Mouse (Mus musculus) ES-E14 (cell line): Measurements from ENCODE around the gene Harbi1. TPM values are rescaled to one million over a fixed set of nuclear protein-coding genes. Genes with fewer than 3 reads are reported as not detected.

ENCODE experiments used
- DNase-seq: peaks from one replicate; pipeline ENCODE4 v3.0.0-alpha.2; 2013; ENCODE audit warnings: low read depth, low spot score
- H3K27ac ChIP-seq: 2 replicates; pipeline ENCODE4 v1.5.1; 2012; ENCODE audit warnings: low read depth, mild to moderate bottlenecking, low read length, moderate library complexity, mixed read lengths; ENCODE audit not compliant: poor library complexity, insufficient read depth, severe bottlenecking
- H3K36me3 ChIP-seq: 2 replicates; pipeline ENCODE4 v1.6.1; 2012; ENCODE audit warnings: mild to moderate bottlenecking, low read length, moderate library complexity, mixed read lengths; ENCODE audit not compliant: control insufficient read depth, poor library complexity, insufficient read depth, severe bottlenecking
- H3K4me1 ChIP-seq, 2 experiments: fragments of 150-350 bp in 1 of 2; sonication (generic) in 1 of 2; 2 replicates each; pipeline ENCODE4 v1.6.1; 2012; ENCODE audit warnings: low read length in 2 of 2, mild to moderate bottlenecking in 1 of 2, mixed read lengths in 1 of 2; ENCODE audit not compliant: control insufficient read depth in 2 of 2, insufficient read depth in 2 of 2, poor library complexity in 1 of 2
- H3K4me3 ChIP-seq, 2 experiments: fragments of 150-350 bp in 1 of 2; sonication (generic) in 1 of 2; 2 replicates each; pipeline ENCODE4 v1.5.1; 2012; ENCODE audit warnings: low read length in 2 of 2, low read depth in 1 of 2, mild to moderate bottlenecking in 1 of 2, mixed read lengths in 1 of 2; ENCODE audit not compliant: insufficient read depth in 1 of 2, poor library complexity in 1 of 2, severe bottlenecking in 1 of 2
- H3K9ac ChIP-seq: 2 replicates; pipeline ENCODE4 v1.6.1; 2012; ENCODE audit warnings: low read depth, mild to moderate bottlenecking, low read length, mixed read lengths; ENCODE audit not compliant: poor library complexity, insufficient read depth, severe bottlenecking
- H3K9me3 ChIP-seq: fragments of 150-350 bp; sonication (generic); 2 replicates; pipeline ENCODE4 v1.6.1; 2012; ENCODE audit warnings: low read depth, mild to moderate bottlenecking, low read length; ENCODE audit not compliant: control insufficient read depth, insufficient read depth
- CHD2 ChIP-seq: IDR thresholded peaks from 2 replicates; pipeline ENCODE4 v1.6.1; 2014; ENCODE audit warnings: mild to moderate bottlenecking, low read depth, low read length, inconsistent platforms
- HCFC1 ChIP-seq: IDR thresholded peaks from 2 replicates; pipeline ENCODE4 v1.6.1; 2012; ENCODE audit warnings: low read length, inconsistent platforms, borderline replicate concordance; ENCODE audit not compliant: insufficient read depth
- MAFK ChIP-seq: IDR thresholded peaks from 2 replicates; pipeline ENCODE4 v1.6.1; 2014; ENCODE audit warnings: mild to moderate bottlenecking, low read depth, low read length, inconsistent platforms; ENCODE audit not compliant: insufficient read depth
- ZC3H11A ChIP-seq: IDR thresholded peaks from 2 replicates; pipeline ENCODE4 v1.6.1; 2012; ENCODE audit warnings: low read depth, mild to moderate bottlenecking, inconsistent platforms, low read length, borderline replicate concordance
- ZNF384 ChIP-seq: IDR thresholded peaks from 2 replicates; pipeline ENCODE4 v1.6.1; 2012; ENCODE audit warnings: low read depth, low read length, inconsistent platforms
- in situ Hi-C, 2 experiments: fragments of 600-800 bp; cut with MboI; formaldehyde crosslinking; loops; one replicate each; pipeline ENCODE4 v1.15.1; 2025; ENCODE audit warnings: low sequenced_read_pairs in 2 of 2, inconsistent platforms in 1 of 2; ENCODE audit not compliant: unreplicated experiment in 2 of 2
- total RNA-seq: library from RNA; depleted of rRNA; stranded (reverse); fragments of 300-350 nt; gene quantifications from 2 replicates; pipeline ENCODE4 v1.2.3, GENCODE M21; 2012

Harbi1 gene
- total RNA-seq, 1 experiment = 17.0 TPM

GRCm38 (mm10) chr2:91676420-91676819 is 34.2 kb upstream of the Harbi1 start:
- no peak for TF ChIP-seq HCFC1
- TF ChIP-seq CHD2 = no peak
- no peak for TF ChIP-seq MAFK
- no peak for TF ChIP-seq ZC3H11A
- no peak for TF ChIP-seq ZNF384
- Histone ChIP-seq H3K9ac (no peak overlapping the region), H3K4me1 (peaks cover 0 to 5% of the 10 kb centered on the region in 2 experiments; a peak in 1 of 4 replicates), H3K27ac (no peak overlapping the region), H3K36me3 (peaks cover 42% of the 10 kb centered on the region), H3K4me3 (no peak overlapping the region), H3K9me3 (no peaks in the 10 kb centered on the region)
- in situ Hi-C loops = no loop called here
- DNase-seq = no peak

- Histone ChIP-seq H3K9ac (no peak overlapping the region), H3K36me3 (peaks cover 45% of the 10 kb centered on the region)
- in situ Hi-C loops = no loop called here
These were observed 33.7 kb upstream of the Harbi1 start for GRCm38 (mm10) chr2:91676961-91677360.

GRCm38 (mm10) chr2:91682850-91683249 is 27.8 kb upstream of the Harbi1 start:
- Histone ChIP-seq H3K36me3 (peaks cover 36% of the 10 kb centered on the region), H3K9me3 (no peaks in the 10 kb centered on the region), H3K4me1 (peaks cover 0 to 3% of the 10 kb centered on the region in 2 experiments; a peak in 1 of 4 replicates), H3K4me3 (no peak overlapping the region), H3K27ac (no peak overlapping the region), H3K9ac (no peak overlapping the region)
- DNase-seq = peak; percentile 69
- TF ChIP-seq ZC3H11A (no peak), CHD2 (no peak), ZNF384 (0 out of 2 replicates have a peak, but pooled peaks have one; percentile 37), HCFC1 (no peak), MAFK (0 out of 2 replicates have a peak, but pooled peaks have one; percentile 5)
- in situ Hi-C loops = no loop called here

More at GRCm38 (mm10) chr2:91676961-91677360, 33.7 kb upstream of the Harbi1 start:
- H3K27ac ChIP-seq = no peak overlapping the region
- H3K4me1 ChIP-seq = peaks cover 0 to 5% of the 10 kb centered on the region in 2 experiments; a peak in 1 of 4 replicates
- no peak for DNase-seq
- no peak overlapping the region for H3K4me3 ChIP-seq
- TF ChIP-seq MAFK (no peak), ZNF384 (no peak), CHD2 (no peak), HCFC1 (no peak), ZC3H11A (no peak)
- no peaks in the 10 kb centered on the region for H3K9me3 ChIP-seq

- Histone ChIP-seq H3K27ac (no peak overlapping the region), H3K9ac (no peak overlapping the region), H3K36me3 (peaks cover 31% of the 10 kb centered on the region), H3K4me3 (no peak overlapping the region), H3K4me1 (peaks cover 0 to 3% of the 10 kb centered on the region in 2 experiments; a peak in 1 of 4 replicates), H3K9me3 (no peaks in the 10 kb centered on the region)
- in situ Hi-C loops = no loop called here
- TF ChIP-seq MAFK (no peak), HCFC1 (no peak), CHD2 (no peak), ZNF384 (no peak), ZC3H11A (no peak)
- no peak for DNase-seq
These were observed 26.7 kb upstream of the Harbi1 start for GRCm38 (mm10) chr2:91683919-91684318.
